Mouse (Mus musculus) testis, adult 2 months (tissue): ENCODE measurements around the gene Sptbn4. TPM values are rescaled to one million over a fixed set of nuclear protein-coding genes. Genes with fewer than 3 reads are reported as not detected.

Experiments used
- H3K27ac ChIP-seq: fragments of 200-500 bp; 2 replicates; pipeline ENCODE4 v1.5.1; 2012; ENCODE audit warnings: low read depth, low read length; ENCODE audit not compliant: control insufficient read depth, insufficient read depth
- H3K27me3 ChIP-seq: fragments of 200-500 bp; 2 replicates; pipeline ENCODE4 v1.6.1; 2012; ENCODE audit warnings: mild to moderate bottlenecking, low read length, moderate library complexity; ENCODE audit not compliant: control insufficient read depth, insufficient read depth
- H3K36me3 ChIP-seq: fragments of 200-500 bp; 2 replicates; pipeline ENCODE4 v1.6.1; 2012; ENCODE audit warnings: mild to moderate bottlenecking, low read length; ENCODE audit not compliant: control insufficient read depth, insufficient read depth
- H3K4me1 ChIP-seq: fragments of 200-500 bp; 2 replicates; pipeline ENCODE4 v1.6.1; 2012; ENCODE audit warnings: low read length; ENCODE audit not compliant: control insufficient read depth, insufficient read depth
- H3K4me3 ChIP-seq: fragments of 200-500 bp; 2 replicates; pipeline ENCODE4 v1.5.1; 2012; ENCODE audit warnings: low read depth, mild to moderate bottlenecking, low read length, moderate library complexity, mixed read lengths; ENCODE audit not compliant: control insufficient read depth
- CTCF ChIP-seq: fragments of 200-500 bp; IDR thresholded peaks from 2 replicates; pipeline ENCODE4 v1.5.1; 2012; ENCODE audit warnings: low read depth, mild to moderate bottlenecking, inconsistent platforms, low read length, moderate library complexity; ENCODE audit not compliant: control insufficient read depth, insufficient read depth, insufficient replicate concordance
- POLR2A ChIP-seq: fragments of 200-500 bp; IDR thresholded peaks from 2 replicates; pipeline ENCODE4 v1.6.1; 2012; ENCODE audit warnings: low read depth, mild to moderate bottlenecking, inconsistent platforms, low read length, moderate library complexity; ENCODE audit not compliant: control insufficient read depth
- polyA plus RNA-seq: library from polyadenylated mRNA; depleted of rRNA; stranded (reverse); fragments of >200 nt; gene quantifications from 2 replicates; pipeline ENCODE4 v1.2.3, GENCODE M21; 2012

Sptbn4 gene
- polyA plus RNA-seq, 1 experiment, result 34.7 TPM

- Histone ChIP-seq H3K36me3 (no peaks in the 10 kb centered on the region), H3K27ac (no peak overlapping the region), H3K4me1 (peaks cover 33% of the 10 kb centered on the region)
Observed at GRCm38 (mm10) chr7:27326101-27326880, 121.2 kb downstream of the Sptbn4 start.

DNA sequence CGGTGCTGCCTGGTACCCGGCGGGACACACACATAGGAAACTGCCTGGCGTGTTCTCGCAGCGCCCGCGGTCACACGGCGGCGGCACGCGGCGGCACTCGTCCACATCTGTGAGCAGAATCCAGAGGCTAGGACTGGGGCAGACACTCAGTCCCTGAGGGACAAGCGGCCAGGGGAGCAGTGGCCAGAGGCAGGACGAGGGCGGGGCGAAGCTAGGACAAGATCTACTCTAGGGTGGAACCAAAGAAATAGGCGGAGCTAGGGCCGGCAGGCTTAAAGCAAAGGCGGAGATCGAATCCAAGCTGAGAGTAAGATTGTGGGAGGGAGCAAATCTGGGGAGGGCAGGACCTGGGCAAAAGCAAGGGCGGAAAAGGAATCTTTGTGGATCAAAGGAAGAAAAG is 121.8 kb downstream of the Sptbn4 start:
- H3K27ac ChIP-seq, result no peak overlapping the region
- H3K27me3 ChIP-seq, result peaks cover 6% of the 10 kb centered on the region
- no peaks in the 10 kb centered on the region for H3K36me3 ChIP-seq
- H3K4me3 ChIP-seq, result no peak overlapping the region; the same call in 1 of the 2 replicates
- no peak for TF ChIP-seq CTCF
- TF ChIP-seq POLR2A, result no peak
- peaks cover 28% of the 10 kb centered on the region for H3K4me1 ChIP-seq

More at GRCm38 (mm10) chr7:27326101-27326880, 121.2 kb downstream of the Sptbn4 start:
- H3K4me3 ChIP-seq, result no peak overlapping the region
- peaks cover 6% of the 10 kb centered on the region for H3K27me3 ChIP-seq
- TF ChIP-seq POLR2A, result no peak

DNA sequence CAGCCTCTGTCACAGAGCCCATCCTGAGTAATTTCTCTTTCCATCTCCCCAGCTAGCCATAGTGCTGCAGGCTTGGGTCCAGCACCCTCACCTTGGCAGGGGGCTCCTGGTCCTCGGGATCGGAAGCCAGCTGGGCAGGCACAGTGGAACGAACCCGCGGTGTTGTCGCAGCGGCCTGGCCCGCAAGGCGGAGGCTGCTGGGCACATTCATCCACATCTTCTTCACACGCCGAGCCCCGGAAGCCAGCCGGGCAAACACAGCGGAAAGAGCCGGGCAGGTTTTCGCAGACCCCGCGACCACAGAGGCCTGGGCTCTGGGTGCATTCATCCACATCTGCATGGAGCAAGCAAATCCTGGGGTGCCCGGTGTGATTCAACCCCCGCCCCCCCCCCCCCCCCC is 122.6 kb downstream of the Sptbn4 start:
- Histone ChIP-seq H3K27ac (no peak overlapping the region), H3K36me3 (no peaks in the 10 kb centered on the region), H3K4me1 (peaks cover 25% of the 10 kb centered on the region), H3K4me3 (no peak overlapping the region), H3K27me3 (peaks cover 6% of the 10 kb centered on the region)
- no peak for TF ChIP-seq POLR2A

GRCm38 (mm10) chr7:27324161-27324560 is 123.3 kb downstream of the Sptbn4 start:
- Histone ChIP-seq H3K4me3 (no peak overlapping the region), H3K27ac (no peak overlapping the region), H3K4me1 (peaks cover 17% of the 10 kb centered on the region), H3K36me3 (no peaks in the 10 kb centered on the region), H3K27me3 (peaks cover 4% of the 10 kb centered on the region; the same call in 1 of the 2 replicates)
- TF ChIP-seq CTCF (no peak), POLR2A (no peak)

DNA sequence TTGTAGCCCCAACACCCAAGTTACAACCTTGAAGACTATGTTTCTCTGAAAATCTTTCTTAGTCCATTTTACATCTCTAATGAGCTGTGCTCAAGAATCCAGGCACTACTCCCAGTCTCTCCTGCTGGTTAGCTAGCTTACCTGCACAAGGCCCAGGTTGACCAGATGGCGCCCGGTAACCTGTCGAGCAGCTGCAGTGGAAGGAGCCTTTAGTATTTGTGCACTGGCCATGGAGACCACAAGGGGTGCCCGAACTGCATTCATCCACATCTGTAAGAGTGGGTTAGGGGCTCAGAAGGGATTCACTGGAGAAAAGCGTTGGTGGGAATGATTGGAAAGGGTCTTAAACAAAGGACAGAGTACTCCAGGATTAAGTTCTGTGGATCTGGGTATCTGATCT is 124.5 kb downstream of the Sptbn4 start:
- Histone ChIP-seq H3K4me1 (peaks cover 14% of the 10 kb centered on the region), H3K27ac (no peak overlapping the region), H3K4me3 (no peak overlapping the region), H3K27me3 (peaks cover 4% of the 10 kb centered on the region; the same call in 1 of the 2 replicates), H3K36me3 (no peaks in the 10 kb centered on the region)
- no peak for TF ChIP-seq CTCF
- TF ChIP-seq POLR2A, result no peak

- peaks cover 14% of the 10 kb centered on the region for H3K4me1 ChIP-seq
- H3K4me3 ChIP-seq, result no peak overlapping the region
- H3K36me3 ChIP-seq, result no peaks in the 10 kb centered on the region
- H3K27me3 ChIP-seq, result peaks cover 4% of the 10 kb centered on the region; the same call in 1 of the 2 replicates
- TF ChIP-seq CTCF, result no peak
- TF ChIP-seq POLR2A, result no peak
- H3K27ac ChIP-seq, result no peak overlapping the region
Observed at GRCm38 (mm10) chr7:27322291-27322690, 125.2 kb downstream of the Sptbn4 start.

- peaks cover 2% of the 10 kb centered on the region for H3K4me1 ChIP-seq
- no peak for TF ChIP-seq CTCF
- TF ChIP-seq POLR2A, result no peak
- H3K36me3 ChIP-seq, result no peaks in the 10 kb centered on the region
- H3K4me3 ChIP-seq, result no peak overlapping the region
- H3K27me3 ChIP-seq, result no peaks in the 10 kb centered on the region
- no peak overlapping the region for H3K27ac ChIP-seq
Observed at GRCm38 (mm10) chr7:27319411-27319810, 128.1 kb downstream of the Sptbn4 start.
